Mouse (Mus musculus) embryonic facial prominence, embryonic 11.5 days (tissue): ENCODE results near the gene Ndufa3. TPM values are rescaled to one million over a fixed set of nuclear protein-coding genes. Genes with fewer than 3 reads are reported as not detected.
"Not testable (repeated sequence)": the region's sequence is repeated elsewhere in the genome, so short reads cannot be mapped to it uniquely, and the experiment has no call there.

Source experiments
- ATAC-seq: fragments of 200-750 bp; cut with Nextera tagmentation; replicated peaks from 2 replicates; pipeline ENCODE4 v1.8.0; 2017; ENCODE audit warnings: low read depth; ENCODE audit not compliant: insufficient number of reproducible peaks, low FRiP score, low TSS enrichment
- DNase-seq: peaks from one replicate; pipeline ENCODE4 v3.0.0-alpha.2; 2015; ENCODE audit warnings: low spot score
- H3K27ac ChIP-seq: fragments of 300-500 bp; sonication (generic); replicated peaks from 2 replicates; pipeline ENCODE4 v1.5.1; 2014; ENCODE audit warnings: mild to moderate bottlenecking, low read depth, low read length, control low read depth
- H3K27me3 ChIP-seq: fragments of 300-500 bp; sonication (generic); 2 replicates; pipeline ENCODE4 v1.6.1; 2014; ENCODE audit warnings: mild to moderate bottlenecking, low read length, moderate library complexity, mixed read lengths; ENCODE audit not compliant: control insufficient read depth, insufficient read depth
- H3K36me3 ChIP-seq: fragments of 300-500 bp; sonication (generic); replicated peaks from 2 replicates; pipeline ENCODE4 v1.6.1; 2014; ENCODE audit warnings: low read depth, mild to moderate bottlenecking, low read length, moderate library complexity, mixed read lengths; ENCODE audit not compliant: control insufficient read depth, insufficient read depth
- H3K4me1 ChIP-seq: fragments of 300-500 bp; sonication (generic); 2 replicates; pipeline ENCODE4 v1.6.1; 2014; ENCODE audit warnings: low read length, mixed read lengths; ENCODE audit not compliant: control insufficient read depth, insufficient read depth
- H3K4me2 ChIP-seq: fragments of 300-500 bp; sonication (generic); 2 replicates; pipeline ENCODE4 v1.6.1; 2014; ENCODE audit warnings: low read depth, mild to moderate bottlenecking, control low read depth, low read length, moderate library complexity
- H3K4me3 ChIP-seq: fragments of 300-500 bp; sonication (generic); 2 replicates; pipeline ENCODE4 v1.5.1; 2014; ENCODE audit warnings: low read depth, low read length, control low read depth
- H3K9ac ChIP-seq: fragments of 300-500 bp; sonication (generic); replicated peaks from 2 replicates; pipeline ENCODE4 v1.6.1; 2014; ENCODE audit warnings: mild to moderate bottlenecking, control low read depth, low read length
- H3K9me3 ChIP-seq: fragments of 300-500 bp; sonication (generic); replicated peaks from 2 replicates; pipeline ENCODE4 v1.6.1; 2016; ENCODE audit warnings: mild to moderate bottlenecking, low read length, inconsistent platforms, mixed read lengths; ENCODE audit not compliant: control insufficient read depth
- WGBS: fragments of 180-500 bp; shearing (Covaris S2); extraction: QIAGEN DNeasy Blood & Tissue Kit; methylation state at CpG from one replicate; pipeline ENCODE4 v1.1.7; 2014; 5-methylcytosine and 5-hydroxymethylcytosine counted together
- polyA plus RNA-seq: library from polyadenylated mRNA; unstranded; fragments of >200 nt; fragmentation: Nextera tagmentation; extraction: Ambion mirVana; gene quantifications from 2 replicates; pipeline ENCODE4 v1.2.1, GENCODE M21; 2014

Ndufa3 gene
- polyA plus RNA-seq = 296 and 350 TPM in 2 replicates

DNA sequence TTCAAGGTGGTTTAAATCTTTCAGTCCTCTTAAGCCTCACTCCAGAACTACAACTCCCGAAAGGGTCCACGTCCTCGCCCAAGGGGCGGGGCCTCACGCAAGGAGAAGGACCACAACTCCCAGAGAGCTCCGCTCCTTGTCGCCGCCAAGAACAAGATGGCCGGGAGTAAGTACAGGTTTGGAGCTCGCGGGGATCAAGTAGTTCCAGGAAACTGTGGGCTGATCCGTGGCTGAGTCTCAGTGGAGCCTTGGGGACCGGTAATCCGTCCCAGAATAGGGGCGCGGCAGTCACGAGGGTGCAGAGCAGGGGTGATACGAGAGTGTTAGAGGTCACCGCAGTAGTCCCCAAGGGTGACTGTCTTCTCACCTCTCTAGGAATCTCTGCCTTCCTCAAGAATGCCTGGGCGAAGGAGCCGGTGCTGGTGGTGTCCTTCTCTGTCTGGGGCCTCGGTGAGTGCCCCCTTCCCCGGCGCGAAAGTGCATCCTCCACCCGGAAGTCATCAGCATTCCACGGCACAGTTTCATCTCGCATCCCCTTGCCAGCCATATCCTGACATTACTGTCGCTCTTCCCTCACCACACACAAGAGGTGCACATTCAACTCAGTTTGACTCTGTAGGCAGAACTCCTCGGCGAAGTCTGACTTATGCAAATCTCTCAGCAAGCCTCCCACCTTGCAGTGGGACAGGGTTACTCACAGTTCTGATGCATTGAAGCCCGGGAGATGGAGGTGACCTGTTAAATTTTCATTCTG is at the start of gene Ndufa3:
TSS of gene Ndufa3 (plus strand) at position 132 of the 754 bp plus-strand sequence.
- no peaks in the 10 kb centered on the region for H3K27me3 ChIP-seq
- H3K27ac ChIP-seq = no peak within 1 kb of the TSS
- no peaks in the 10 kb centered on the region for H3K9me3 ChIP-seq
- DNase-seq = peak; percentile 92
- H3K4me3 ChIP-seq = peak within 1 kb of the TSS; percentile 71
- peak within 1 kb of the TSS; percentile 58 for H3K4me2 ChIP-seq
- H3K4me1 ChIP-seq = no peaks in the 10 kb centered on the region
- WGBS = 1% methylated on average over 30 of the region's 32 CpGs
- ATAC-seq = peak; percentile 95
- H3K9ac ChIP-seq = peak within 1 kb of the TSS; percentile 88
- peaks cover 3% of the 10 kb centered on the region for H3K36me3 ChIP-seq

DNA sequence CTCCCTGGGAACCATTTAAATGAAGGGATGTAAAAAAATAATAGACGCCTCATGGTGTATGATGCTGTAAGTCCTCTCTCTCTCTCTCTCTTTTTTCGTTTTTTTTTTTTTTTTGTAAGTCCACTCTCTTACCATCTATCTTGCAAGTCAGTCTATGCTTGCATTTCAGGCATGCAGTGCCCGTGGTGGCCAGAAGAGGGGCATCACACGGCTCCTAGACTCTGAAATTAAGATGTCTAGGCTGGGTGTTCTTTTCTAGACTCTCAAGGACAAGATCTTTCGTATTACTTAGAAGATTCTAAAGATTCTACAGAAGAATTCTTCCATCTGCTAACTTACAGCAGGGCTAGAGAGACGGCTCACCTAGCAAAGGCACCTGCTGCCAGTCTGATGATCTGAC is 47.4 kb upstream of the Ndufa3 start:
- Histone ChIP-seq H3K9me3 (no peaks in the 10 kb centered on the region), H3K4me3 (no peak overlapping the region), H3K4me1 (no peaks in the 10 kb centered on the region), H3K36me3 (no peaks in the 10 kb centered on the region), H3K4me2 (no peak overlapping the region), H3K27me3 (no peaks in the 10 kb centered on the region), H3K9ac (no peak overlapping the region), H3K27ac (no peak overlapping the region)
- ATAC-seq (no peak), DNase-seq (no peak)
- WGBS = 70% methylated on average over 6 of the region's 6 CpGs

DNA sequence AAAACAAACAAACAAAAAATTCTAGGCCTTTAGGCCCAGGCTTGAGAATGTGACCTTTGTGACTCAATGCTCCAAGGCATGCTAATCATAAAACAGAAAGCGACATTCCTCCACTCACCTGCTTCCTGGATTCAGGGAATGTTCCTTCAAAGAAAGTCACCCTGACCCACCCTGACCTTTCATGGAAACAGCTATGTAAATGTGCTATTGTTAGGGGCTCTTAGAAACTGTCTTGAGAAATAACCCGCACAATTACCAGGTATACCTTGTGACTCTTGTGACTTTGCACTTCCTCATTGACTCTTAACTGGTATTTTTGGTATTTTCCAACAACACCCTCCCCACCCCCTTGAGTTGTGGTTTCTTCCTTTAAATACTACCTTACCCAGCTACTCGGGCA is 46.6 kb upstream of the Ndufa3 start:
- not testable (repeated sequence) for H3K27ac ChIP-seq, H3K9ac ChIP-seq, H3K4me3 ChIP-seq, DNase-seq, ATAC-seq, H3K27me3 ChIP-seq, H3K36me3 ChIP-seq, H3K4me1 ChIP-seq, H3K4me2 ChIP-seq, H3K9me3 ChIP-seq
- WGBS = 82% methylated on average over 3 of the region's 3 CpGs

DNA sequence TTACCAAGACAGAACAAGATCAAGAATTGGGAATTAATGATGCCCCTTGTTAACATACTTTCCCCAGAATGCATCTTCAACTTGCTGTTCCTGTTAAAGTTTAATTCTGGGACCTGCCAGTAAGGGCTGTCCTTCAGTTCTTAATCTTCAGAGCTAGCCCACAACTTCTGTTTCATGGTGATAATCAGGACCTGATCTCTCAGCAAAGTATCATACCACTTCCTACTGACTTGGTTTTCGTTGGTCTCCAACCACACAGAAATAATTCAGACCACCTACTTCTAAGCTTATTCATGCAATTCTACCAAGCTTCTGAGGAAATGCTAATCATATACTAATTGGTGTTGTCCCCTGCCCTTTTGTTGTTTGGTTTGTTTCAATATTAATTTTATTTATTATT is 45.3 kb upstream of the Ndufa3 start:
- Histone ChIP-seq H3K27me3 (no peaks in the 10 kb centered on the region), H3K27ac (no peak overlapping the region), H3K36me3 (no peaks in the 10 kb centered on the region), H3K4me1 (no peaks in the 10 kb centered on the region), H3K9ac (no peak overlapping the region), H3K9me3 (no peaks in the 10 kb centered on the region), H3K4me3 (no peak overlapping the region), H3K4me2 (no peak overlapping the region)
- WGBS = 84% methylated on average over 1 of the region's 1 CpGs
- ATAC-seq = no peak
- DNase-seq = no peak

DNA sequence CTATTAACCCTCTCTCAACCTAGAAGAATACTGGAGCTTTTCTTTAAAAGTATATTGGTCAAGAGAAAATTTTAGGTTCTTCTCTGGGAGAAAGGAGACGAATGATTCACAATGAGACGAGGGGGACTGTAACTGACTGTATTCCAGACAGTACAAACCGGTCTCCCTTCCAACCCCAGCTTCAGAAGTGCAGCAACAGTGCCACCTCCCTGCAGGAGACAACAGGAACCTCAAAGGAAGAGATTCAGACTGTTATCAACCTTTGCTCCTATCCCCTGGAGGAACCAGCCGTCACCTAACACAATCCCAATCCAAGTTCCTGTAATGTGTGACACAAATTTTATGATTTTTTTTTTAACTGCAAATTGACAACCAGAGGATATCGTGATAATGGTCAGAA is 43.0 kb upstream of the Ndufa3 start:
- DNase-seq = no peak
- Histone ChIP-seq H3K27me3 (no peaks in the 10 kb centered on the region), H3K4me3 (no peak overlapping the region), H3K27ac (no peak overlapping the region), H3K36me3 (no peaks in the 10 kb centered on the region), H3K9me3 (no peaks in the 10 kb centered on the region), H3K4me1 (no peaks in the 10 kb centered on the region), H3K4me2 (no peak overlapping the region), H3K9ac (no peak overlapping the region)
- no peak for ATAC-seq
- WGBS = 63% methylated on average over 5 of the region's 5 CpGs

DNA sequence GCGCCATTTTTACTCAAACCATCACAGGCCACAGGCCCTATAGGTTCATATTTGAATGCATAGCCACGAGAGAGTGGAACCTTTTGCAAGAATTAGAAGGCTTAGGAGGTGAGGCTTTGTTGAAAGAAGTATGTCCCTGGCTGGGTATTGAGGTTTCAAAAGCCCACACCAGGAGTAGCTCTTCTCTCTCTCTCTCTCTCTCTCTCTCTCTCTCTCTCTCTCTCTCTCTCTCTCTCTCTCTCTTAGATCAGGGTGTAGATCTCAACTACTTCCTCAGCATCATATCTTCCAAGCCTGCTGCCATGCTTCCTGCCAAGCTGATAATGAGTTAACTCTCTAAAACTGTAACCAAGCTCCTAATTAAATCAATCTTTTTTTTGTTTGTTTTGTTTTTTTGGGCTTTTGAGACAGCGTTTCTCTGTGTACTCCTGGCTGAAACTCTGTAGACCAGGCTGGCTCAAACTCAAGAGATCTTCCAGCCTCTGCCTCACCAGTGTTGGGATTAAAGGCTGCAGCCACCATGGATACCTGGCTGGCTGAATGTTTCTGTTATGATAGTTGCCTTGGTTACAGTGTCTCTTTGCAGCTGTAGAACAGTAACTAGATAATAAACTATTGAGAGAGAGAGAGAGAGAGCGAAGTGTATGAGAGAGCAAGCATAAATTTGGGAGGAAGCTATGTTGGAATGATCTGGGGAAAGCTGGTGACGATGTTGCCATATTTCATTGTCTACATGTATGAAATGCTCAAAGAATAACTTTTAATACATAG is 40.6 kb upstream of the Ndufa3 start:
- DNase-seq = no peak
- Histone ChIP-seq H3K36me3 (no peaks in the 10 kb centered on the region), H3K9ac (no peak overlapping the region), H3K4me3 (no peak overlapping the region), H3K27ac (no peak overlapping the region), H3K27me3 (no peaks in the 10 kb centered on the region), H3K4me2 (no peak overlapping the region), H3K4me1 (no peaks in the 10 kb centered on the region), H3K9me3 (no peaks in the 10 kb centered on the region)
- ATAC-seq = no peak
- 88% methylated on average over 5 of the region's 5 CpGs for WGBS

DNA sequence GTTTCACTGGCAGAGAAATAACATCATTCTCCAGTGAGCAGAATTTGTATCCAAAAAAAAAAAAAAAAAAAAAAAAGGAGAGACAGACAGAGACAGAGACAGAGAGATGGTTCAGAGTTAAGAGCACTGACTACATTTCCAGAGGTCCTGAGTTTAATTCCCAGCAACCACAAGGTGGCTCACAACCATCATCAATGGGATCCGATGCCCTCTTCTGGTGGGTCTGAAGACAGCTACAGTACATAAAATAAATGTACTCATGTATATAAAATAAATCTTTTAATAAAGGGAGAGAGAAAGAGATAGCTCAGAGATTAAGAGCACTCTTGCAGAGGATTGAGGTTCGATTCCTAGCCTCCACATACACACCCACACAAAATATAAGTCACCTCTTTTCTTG is 39.0 kb upstream of the Ndufa3 start:
- DNase-seq (no peak), ATAC-seq (no peak)
- Histone ChIP-seq H3K36me3 (no peaks in the 10 kb centered on the region), H3K4me1 (no peaks in the 10 kb centered on the region), H3K4me2 (no peak overlapping the region), H3K9me3 (no peaks in the 10 kb centered on the region), H3K27me3 (no peaks in the 10 kb centered on the region), H3K9ac (no peak overlapping the region), H3K4me3 (no peak overlapping the region), H3K27ac (no peak overlapping the region)
- WGBS = 81% methylated on average over 2 of the region's 2 CpGs

DNA sequence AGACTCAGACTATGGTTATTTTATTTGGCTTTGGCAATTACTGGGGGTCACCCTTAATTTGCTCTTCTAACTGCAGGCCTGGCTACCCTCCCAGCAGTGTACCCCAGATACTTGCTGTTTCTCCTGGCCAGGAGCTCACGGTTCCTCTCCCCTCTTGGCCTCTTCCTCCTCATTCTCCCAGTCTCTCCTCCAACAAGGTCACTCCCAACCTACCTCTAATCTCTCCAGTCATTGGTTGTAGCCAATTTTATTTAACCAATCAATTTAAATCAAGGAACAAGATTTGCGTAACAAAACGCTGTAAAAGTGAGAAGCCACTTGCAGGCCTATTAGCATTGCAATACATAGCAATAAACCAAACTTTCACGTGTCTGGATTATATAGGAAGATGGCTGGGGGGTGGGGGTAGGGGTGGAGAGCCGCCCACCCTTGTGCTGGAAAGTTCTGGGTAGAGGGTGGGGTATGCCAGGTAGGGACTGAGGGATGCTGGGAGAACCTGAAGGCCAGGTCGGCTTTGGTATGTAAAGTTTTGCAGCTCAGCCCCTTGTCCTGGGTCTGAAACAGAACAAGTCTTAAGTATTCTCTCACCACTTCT is 38.1 kb upstream of the Ndufa3 start:
- Histone ChIP-seq H3K4me2 (no peak overlapping the region), H3K4me3 (no peak overlapping the region), H3K36me3 (no peaks in the 10 kb centered on the region), H3K4me1 (no peaks in the 10 kb centered on the region), H3K9me3 (no peaks in the 10 kb centered on the region), H3K9ac (no peak overlapping the region), H3K27me3 (no peaks in the 10 kb centered on the region), H3K27ac (no peak overlapping the region)
- DNase-seq (no peak), ATAC-seq (no peak)
- WGBS = 71% methylated on average over 6 of the region's 6 CpGs
